Mouse (Mus musculus) midbrain, embryonic 15.5 days (tissue): Measurements from ENCODE around the gene Ins2. TPM values are rescaled to one million over a fixed set of nuclear protein-coding genes. Genes with fewer than 3 reads are reported as not detected.

Source experiments
- ATAC-seq: fragments of 200-750 bp; cut with Nextera tagmentation; replicated peaks from 2 replicates; pipeline ENCODE4 v1.8.0; 2017; ENCODE audit warnings: moderate TSS enrichment
- H3K27ac ChIP-seq: fragments of 300-500 bp; sonication (generic); 2 replicates; pipeline ENCODE4 v1.5.1; 2015; ENCODE audit warnings: mild to moderate bottlenecking, inconsistent platforms
- H3K27me3 ChIP-seq: fragments of 300-500 bp; sonication (generic); replicated peaks from 2 replicates; pipeline ENCODE4 v1.6.1; 2015; ENCODE audit warnings: inconsistent platforms
- H3K36me3 ChIP-seq: fragments of 300-500 bp; sonication (generic); replicated peaks from 2 replicates; pipeline ENCODE4 v1.6.1; 2015; ENCODE audit warnings: inconsistent platforms
- H3K4me1 ChIP-seq: fragments of 300-500 bp; sonication (generic); 2 replicates; pipeline ENCODE4 v1.6.1; 2015; ENCODE audit warnings: inconsistent platforms
- H3K4me2 ChIP-seq: fragments of 300-500 bp; sonication (generic); 2 replicates; pipeline ENCODE4 v1.6.1; 2015; ENCODE audit warnings: inconsistent platforms, mild to moderate bottlenecking, moderate library complexity
- H3K4me3 ChIP-seq: fragments of 300-500 bp; sonication (generic); 2 replicates; pipeline ENCODE4 v1.5.1; 2015; ENCODE audit warnings: mild to moderate bottlenecking, inconsistent platforms
- H3K9ac ChIP-seq: fragments of 300-500 bp; sonication (generic); 2 replicates; pipeline ENCODE4 v1.6.1; 2015; ENCODE audit warnings: mild to moderate bottlenecking, inconsistent platforms
- H3K9me3 ChIP-seq: fragments of 300-500 bp; sonication (generic); 2 replicates; pipeline ENCODE4 v1.6.1; 2016; ENCODE audit warnings: inconsistent platforms
- WGBS: fragments of 180-500 bp; shearing (Covaris S2); methylation state at CpG from one replicate; pipeline ENCODE4 v1.1.7; 2015; ENCODE audit warnings: mixed read lengths; 5-methylcytosine and 5-hydroxymethylcytosine counted together
- polyA plus RNA-seq: library from polyadenylated mRNA; unstranded; fragments of >200 nt; fragmentation: Nextera tagmentation; extraction: Ambion mirVana; gene quantifications from 2 replicates; pipeline ENCODE4 v1.2.1, GENCODE M21; 2015

Gene Ins2
- polyA plus RNA-seq, result 0.40 TPM in 1 of 2 replicates, not detected in the other

DNA sequence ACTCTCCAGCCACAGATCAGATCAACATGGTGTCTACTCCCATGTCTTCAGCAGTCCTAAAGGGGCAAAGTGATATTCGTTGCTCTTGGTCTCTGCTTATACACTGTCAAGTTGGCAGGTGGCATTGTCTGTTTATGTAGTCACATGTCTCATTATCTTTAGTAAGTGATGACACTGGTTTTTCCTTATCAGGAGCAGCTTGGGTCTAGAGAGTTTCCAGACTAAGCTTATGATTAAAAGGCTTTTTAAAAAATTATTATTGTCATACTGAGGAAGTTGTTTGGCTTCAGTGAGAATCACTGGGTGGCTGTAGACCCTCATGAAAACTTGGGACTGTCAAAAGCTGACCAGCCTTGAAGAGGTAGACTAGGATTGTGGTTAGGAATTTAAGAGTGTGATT, at the start of gene Ins2:
TSS of gene Ins2 (minus strand) at position 101 of the 400 bp plus-strand sequence.
- Histone ChIP-seq H3K4me3 (no peak within 1 kb of the TSS), H3K9me3 (no peaks in the 10 kb centered on the region), H3K4me2 (no peak within 1 kb of the TSS), H3K27ac (no peak within 1 kb of the TSS), H3K9ac (no peak within 1 kb of the TSS), H3K4me1 (no peaks in the 10 kb centered on the region), H3K27me3 (no peaks in the 10 kb centered on the region), H3K36me3 (no peaks in the 10 kb centered on the region)
- 81% methylated on average over 1 of the region's 1 CpGs for WGBS
- ATAC-seq, result no peak

DNA sequence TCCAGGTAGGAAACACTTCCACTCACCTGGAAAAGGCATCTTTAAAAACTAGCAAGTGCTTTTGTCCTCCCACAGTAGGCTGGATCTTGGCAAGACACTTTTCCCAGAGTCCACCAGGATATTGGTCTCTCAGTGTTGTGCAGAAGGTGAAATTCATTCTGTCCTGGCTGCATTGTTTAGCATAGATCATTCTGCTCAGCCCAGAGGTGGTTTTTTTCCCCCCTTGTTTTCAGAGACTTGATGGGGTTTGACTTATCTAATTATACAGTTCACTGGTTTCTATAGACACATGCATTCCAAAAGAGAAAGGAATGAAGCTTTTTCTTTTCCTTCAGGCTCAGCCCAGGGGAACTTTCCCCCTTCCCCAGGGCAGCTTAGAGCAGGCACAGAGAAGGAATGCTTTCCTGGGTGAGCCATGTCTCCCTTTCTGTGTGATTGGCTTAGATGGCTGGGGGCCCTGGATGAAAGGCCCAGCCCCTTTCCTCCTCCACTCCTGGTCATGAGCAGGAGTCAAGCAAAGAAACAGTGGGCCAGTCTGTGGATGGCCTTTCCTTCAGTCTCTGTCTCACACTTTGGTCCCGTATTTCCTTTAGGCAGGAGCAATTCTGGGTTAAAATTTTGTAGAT, 49.6 kb upstream of the Ins2 start:
- Histone ChIP-seq H3K4me2 (no peak overlapping the region), H3K9ac (no peak overlapping the region), H3K4me3 (no peak overlapping the region), H3K36me3 (no peaks in the 10 kb centered on the region), H3K9me3 (no peaks in the 10 kb centered on the region), H3K4me1 (no peaks in the 10 kb centered on the region), H3K27ac (no peak overlapping the region), H3K27me3 (no peaks in the 10 kb centered on the region)
- ATAC-seq, result no peak
- WGBS, result 28% methylated on average over 1 of the region's 1 CpGs

DNA sequence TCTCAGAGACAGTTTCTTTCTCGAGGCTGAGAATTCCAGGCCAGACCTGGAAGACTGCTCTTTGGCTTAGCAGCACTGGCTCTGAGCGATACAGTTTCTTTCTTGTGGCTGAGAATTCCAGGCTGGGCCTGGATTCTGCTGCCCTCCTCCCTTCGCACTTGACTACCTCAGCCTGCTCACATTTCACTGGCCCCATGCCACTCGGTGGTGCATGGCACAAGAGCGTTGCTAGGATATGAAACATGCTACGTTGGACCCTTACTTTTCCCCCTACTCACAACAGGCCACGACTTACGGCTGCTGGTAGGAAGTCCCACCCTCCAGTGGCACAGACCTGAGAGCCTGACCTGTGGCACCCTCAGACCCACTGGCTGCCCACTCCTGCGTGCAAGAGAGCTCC, 46.5 kb upstream of the Ins2 start:
- no peak for ATAC-seq
- H3K4me2 ChIP-seq, result no peak overlapping the region
- H3K9me3 ChIP-seq, result no peaks in the 10 kb centered on the region
- H3K36me3 ChIP-seq, result no peaks in the 10 kb centered on the region
- no peak overlapping the region for H3K4me3 ChIP-seq
- no peak overlapping the region for H3K9ac ChIP-seq
- H3K4me1 ChIP-seq, result no peaks in the 10 kb centered on the region
- 33% methylated on average over 9 of the region's 9 CpGs for WGBS
- H3K27ac ChIP-seq, result no peak overlapping the region
- no peaks in the 10 kb centered on the region for H3K27me3 ChIP-seq

DNA sequence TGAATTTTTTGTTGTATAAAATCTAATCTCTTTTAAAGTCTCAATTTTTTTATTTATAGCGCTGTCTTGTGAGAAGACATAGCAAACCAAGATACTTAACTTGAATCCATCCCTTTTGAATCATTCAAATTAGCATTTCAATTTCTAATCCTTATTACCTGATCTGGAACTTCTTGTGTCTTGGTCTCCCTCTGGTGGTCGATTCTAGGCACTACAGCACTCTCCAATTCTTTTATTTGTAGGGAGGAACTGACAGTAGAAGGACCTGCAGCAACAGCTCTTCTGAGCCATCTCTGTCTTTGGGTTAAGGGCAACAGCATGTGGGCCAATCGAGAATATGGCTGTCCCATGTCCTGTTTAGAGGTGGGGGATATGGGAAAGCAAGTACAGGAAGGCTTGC, 5.4 kb downstream of the Ins2 start:
- H3K36me3 ChIP-seq, result no peaks in the 10 kb centered on the region
- H3K4me2 ChIP-seq, result no peak overlapping the region
- H3K4me3 ChIP-seq, result no peak overlapping the region
- no peaks in the 10 kb centered on the region for H3K27me3 ChIP-seq
- ATAC-seq, result no peak
- no peaks in the 10 kb centered on the region for H3K4me1 ChIP-seq
- H3K9ac ChIP-seq, result no peak overlapping the region
- no peak overlapping the region for H3K27ac ChIP-seq
- WGBS, result 12% methylated on average over 3 of the region's 3 CpGs
- no peaks in the 10 kb centered on the region for H3K9me3 ChIP-seq

DNA sequence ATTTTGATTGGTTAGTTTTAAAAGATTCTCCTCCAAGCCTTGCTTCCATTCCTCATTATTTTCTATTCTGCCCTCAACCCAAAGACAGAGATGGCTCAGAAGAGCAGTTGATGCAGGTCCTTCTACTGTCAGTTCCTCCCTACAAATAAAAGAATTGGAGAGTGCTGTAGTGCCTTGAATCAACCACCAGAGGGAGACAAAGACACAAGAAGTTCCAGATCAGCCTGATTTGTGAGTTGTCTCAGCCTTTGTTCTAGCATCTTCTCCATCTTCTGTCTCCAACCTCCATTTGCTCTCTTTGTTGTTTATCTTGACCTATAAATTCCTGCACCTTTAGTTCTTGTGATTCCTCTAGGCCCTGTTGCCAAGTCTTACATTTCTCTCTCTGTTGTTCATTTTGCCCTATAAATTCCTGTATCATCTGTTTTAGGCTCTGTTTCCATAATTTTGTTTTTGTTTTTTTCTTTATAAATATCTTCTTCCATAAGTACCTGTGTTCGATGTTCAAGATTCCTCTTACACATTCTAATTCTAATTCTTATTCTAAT, 6.2 kb downstream of the Ins2 start:
- WGBS, result 62% methylated on average over 1 of the region's 1 CpGs
- H3K27me3 ChIP-seq, result no peaks in the 10 kb centered on the region
- no peaks in the 10 kb centered on the region for H3K4me1 ChIP-seq
- H3K36me3 ChIP-seq, result no peaks in the 10 kb centered on the region
- H3K4me2 ChIP-seq, result no peak overlapping the region
- no peak overlapping the region for H3K9ac ChIP-seq
- no peak overlapping the region for H3K27ac ChIP-seq
- H3K9me3 ChIP-seq, result no peaks in the 10 kb centered on the region
- no peak overlapping the region for H3K4me3 ChIP-seq
- ATAC-seq, result no peak

DNA sequence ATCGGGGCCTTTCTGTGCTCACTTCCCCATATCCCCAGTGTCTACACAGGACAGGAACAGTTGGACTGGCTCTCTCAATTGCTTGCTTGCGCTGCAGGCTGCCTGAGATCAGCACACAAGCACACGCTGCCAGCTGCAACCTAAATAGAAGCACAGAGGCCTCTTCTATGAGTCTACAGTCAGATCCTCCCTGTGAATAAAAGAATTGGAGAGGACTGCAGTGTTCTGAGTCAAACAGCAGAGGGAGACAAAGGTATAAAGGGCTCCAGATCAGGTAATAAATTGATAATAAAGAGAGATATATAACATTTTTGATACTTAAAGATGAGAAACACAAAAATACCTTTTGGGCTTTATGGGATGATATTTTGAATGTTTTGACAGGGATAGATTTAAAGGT, 17.2 kb downstream of the Ins2 start:
- Histone ChIP-seq H3K36me3 (no peaks in the 10 kb centered on the region), H3K27me3 (no peaks in the 10 kb centered on the region), H3K4me2 (no peak overlapping the region), H3K27ac (no peak overlapping the region), H3K9me3 (no peaks in the 10 kb centered on the region), H3K4me1 (no peaks in the 10 kb centered on the region), H3K9ac (no peak overlapping the region), H3K4me3 (no peak overlapping the region)
- 53% methylated on average over 3 of the region's 3 CpGs for WGBS
- no peak for ATAC-seq

DNA sequence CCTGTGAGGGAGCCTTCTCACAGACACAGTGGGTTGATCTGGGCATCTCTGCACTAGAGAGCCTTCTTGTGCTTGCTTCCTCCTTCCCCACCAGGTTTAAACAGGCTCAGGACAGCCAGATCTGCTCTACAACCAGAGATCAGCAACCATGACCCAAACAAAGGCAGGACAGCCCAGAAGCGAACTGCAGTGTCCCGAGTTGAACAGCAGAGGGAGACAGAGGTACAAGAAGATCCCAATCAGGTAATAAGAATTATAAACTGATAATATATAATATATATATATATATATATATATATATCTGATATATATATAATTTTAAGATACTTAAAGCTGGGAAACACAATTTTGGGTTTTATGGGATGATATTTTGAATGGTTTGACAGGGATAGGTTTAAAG, 22.5 kb downstream of the Ins2 start:
- whole genome bisulfite sequencing, result 0% methylated on average over 2 of the region's 2 CpGs
- no peak for ATAC-seq
- H3K9me3 ChIP-seq, result no peaks in the 10 kb centered on the region
- no peak overlapping the region for H3K27ac ChIP-seq
- H3K4me1 ChIP-seq, result no peaks in the 10 kb centered on the region
- H3K36me3 ChIP-seq, result no peaks in the 10 kb centered on the region
- no peak overlapping the region for H3K9ac ChIP-seq
- H3K4me3 ChIP-seq, result no peak overlapping the region
- H3K27me3 ChIP-seq, result no peaks in the 10 kb centered on the region
- H3K4me2 ChIP-seq, result no peak overlapping the region

DNA sequence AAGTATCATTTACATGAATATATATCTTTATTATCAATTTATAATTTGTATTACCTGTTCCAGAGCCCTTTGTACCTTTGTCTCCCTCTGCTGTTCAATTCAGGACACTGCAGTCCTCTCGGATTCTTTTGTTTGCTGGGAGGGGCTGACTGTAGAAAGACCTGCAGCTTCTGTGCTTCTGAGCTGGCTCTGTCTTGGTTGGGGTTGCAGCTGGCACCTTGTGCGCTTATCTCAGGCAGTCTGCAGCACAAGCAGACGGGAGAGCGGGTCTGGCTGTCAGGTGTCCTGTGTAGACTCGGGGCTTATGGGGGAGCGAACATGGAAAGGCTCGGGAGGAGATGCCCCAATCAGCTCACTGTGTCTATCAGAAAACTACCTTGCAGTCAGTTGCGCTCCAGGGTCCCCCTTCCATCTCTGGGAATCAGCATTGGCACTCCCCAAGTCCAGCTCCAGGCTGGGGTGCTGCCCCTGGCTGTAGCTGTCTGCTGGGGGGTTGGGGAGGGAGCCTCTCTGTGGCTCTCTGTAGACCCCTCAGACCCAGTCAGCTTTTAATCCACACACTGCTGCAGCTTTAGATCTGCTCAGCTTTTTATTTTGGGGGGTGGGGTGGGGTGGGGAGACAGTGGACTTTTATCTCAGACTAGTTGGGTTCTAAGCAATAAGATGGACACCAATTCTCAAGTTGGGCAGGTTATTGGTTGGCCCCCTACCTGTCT, 28.2 kb downstream of the Ins2 start:
- 0 out of 2 replicates have a peak, but pooled peaks cover 2% of the 10 kb centered on the region for H3K4me1 ChIP-seq
- 0 out of 2 replicates have a peak, but pooled peaks have one; percentile 39 for ATAC-seq
- H3K27ac ChIP-seq, result no peak overlapping the region
- H3K4me3 ChIP-seq, result peak overlapping the region; percentile 36
- peak overlapping the region; percentile 62 for H3K9ac ChIP-seq
- H3K36me3 ChIP-seq, result no peaks in the 10 kb centered on the region
- no peaks in the 10 kb centered on the region for H3K9me3 ChIP-seq
- H3K27me3 ChIP-seq, result no peaks in the 10 kb centered on the region
- peak overlapping the region; percentile 59 for H3K4me2 ChIP-seq
- WGBS, result 10% methylated on average over 8 of the region's 8 CpGs

DNA sequence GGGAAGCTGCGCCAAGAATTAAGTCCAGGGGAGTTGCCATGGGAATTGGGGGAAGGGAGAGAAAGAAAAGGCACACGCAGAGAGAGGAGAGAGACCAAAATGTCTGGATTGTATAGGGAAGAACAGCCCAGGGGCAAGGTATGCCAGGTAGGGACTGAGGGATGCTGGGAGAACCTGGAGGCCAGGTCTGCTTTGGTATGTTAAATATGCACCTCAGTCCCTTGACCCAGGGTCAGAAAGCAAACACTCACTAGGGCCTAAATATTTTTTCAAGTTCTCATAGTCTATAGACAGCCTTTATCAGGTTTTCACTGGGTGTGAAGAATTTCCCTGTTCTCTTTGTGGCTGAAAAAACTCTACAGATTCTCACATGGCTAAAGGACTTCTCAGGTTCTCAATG, 36.3 kb downstream of the Ins2 start:
- Histone ChIP-seq H3K27me3 (no peaks in the 10 kb centered on the region), H3K4me1 (no peaks in the 10 kb centered on the region), H3K4me2 (no peak overlapping the region), H3K4me3 (no peak overlapping the region), H3K9ac (no peak overlapping the region), H3K9me3 (no peaks in the 10 kb centered on the region), H3K27ac (no peak overlapping the region), H3K36me3 (no peaks in the 10 kb centered on the region)
- WGBS, result 77% methylated on average over 2 of the region's 2 CpGs
- ATAC-seq, result no peak

DNA sequence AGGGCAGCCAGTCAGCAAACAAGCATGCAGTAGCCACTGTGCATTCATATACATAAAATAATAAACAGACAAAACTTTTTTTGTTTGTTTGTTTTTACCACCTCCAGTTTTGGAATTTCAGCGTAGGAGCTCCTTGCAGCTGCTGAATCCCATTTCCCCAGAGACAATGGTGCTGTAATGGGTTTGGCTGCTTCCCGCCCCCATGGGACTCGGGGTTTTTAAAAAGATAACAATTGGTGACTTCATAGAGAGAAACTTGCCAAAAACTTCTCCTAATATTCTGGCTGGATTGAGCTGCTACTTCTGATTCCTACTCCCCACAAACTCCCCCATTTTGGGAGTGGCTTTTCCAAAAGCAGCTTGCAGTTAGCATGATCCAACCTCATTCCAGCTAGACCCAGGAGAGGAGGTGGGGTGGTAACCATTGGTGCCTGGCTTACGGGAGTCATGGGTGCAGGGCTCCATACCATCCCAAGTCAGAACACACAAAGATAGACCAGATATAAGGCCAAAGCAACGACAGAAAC, 43.8 kb downstream of the Ins2 start:
- no peak for ATAC-seq
- 70% methylated on average over 5 of the region's 5 CpGs for WGBS
- H3K4me2 ChIP-seq, result no peak overlapping the region
- H3K27me3 ChIP-seq, result no peaks in the 10 kb centered on the region
- H3K36me3 ChIP-seq, result no peaks in the 10 kb centered on the region
- H3K4me3 ChIP-seq, result no peak overlapping the region
- H3K9me3 ChIP-seq, result no peaks in the 10 kb centered on the region
- H3K9ac ChIP-seq, result no peak overlapping the region
- H3K27ac ChIP-seq, result no peak overlapping the region
- H3K4me1 ChIP-seq, result no peaks in the 10 kb centered on the region

DNA sequence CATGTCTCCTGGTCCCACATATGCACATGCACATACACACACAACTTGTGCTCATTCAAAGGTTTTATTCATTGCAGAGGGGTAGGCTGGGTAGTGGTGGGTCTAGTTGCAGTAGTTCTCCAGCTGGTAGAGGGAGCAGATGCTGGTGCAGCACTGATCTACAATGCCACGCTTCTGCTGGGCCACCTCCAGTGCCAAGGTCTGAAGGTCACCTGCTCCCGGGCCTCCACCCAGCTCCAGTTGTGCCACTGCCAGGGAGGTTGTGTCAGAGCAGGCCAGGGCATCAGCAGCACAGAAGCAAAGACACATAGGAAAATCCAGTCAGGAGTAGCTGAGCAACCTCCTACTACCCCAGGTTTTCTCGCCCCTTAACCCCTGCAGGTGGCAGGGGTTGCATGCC, 64.6 kb downstream of the Ins2 start:
- 86% methylated on average over 3 of the region's 3 CpGs for WGBS
- no peak overlapping the region for H3K4me3 ChIP-seq
- H3K4me1 ChIP-seq, result no peaks in the 10 kb centered on the region
- H3K9me3 ChIP-seq, result no peaks in the 10 kb centered on the region
- no peak overlapping the region for H3K4me2 ChIP-seq
- no peak for ATAC-seq
- H3K36me3 ChIP-seq, result no peaks in the 10 kb centered on the region
- no peak overlapping the region for H3K9ac ChIP-seq
- H3K27ac ChIP-seq, result no peak overlapping the region
- no peaks in the 10 kb centered on the region for H3K27me3 ChIP-seq

DNA sequence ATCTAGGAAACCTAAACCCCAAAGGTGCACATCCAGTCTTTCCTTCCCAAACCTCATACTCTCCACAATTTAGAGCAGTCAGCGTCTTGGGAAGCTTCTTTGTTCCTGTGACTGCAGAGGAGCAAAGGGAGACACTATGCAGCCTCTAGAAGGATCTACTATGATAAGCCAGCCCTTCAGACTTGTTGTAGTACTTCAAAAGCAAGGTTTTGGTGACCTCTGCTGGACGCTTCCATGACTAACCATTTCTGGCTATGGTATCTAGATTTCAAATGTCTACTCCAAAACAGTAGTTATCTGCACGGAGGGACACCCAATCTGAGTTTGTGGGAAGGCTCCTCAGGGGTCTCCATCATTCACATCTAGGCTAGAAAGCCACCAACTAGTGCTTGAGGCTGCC, 67.5 kb downstream of the Ins2 start:
- Histone ChIP-seq H3K9me3 (no peaks in the 10 kb centered on the region), H3K27ac (no peak overlapping the region), H3K4me1 (no peaks in the 10 kb centered on the region), H3K4me2 (no peak overlapping the region), H3K4me3 (no peak overlapping the region), H3K27me3 (no peaks in the 10 kb centered on the region), H3K9ac (no peak overlapping the region), H3K36me3 (no peaks in the 10 kb centered on the region)
- whole genome bisulfite sequencing, result 11% methylated on average over 3 of the region's 3 CpGs
- ATAC-seq, result no peak
